Mouse (Mus musculus) forebrain, embryonic 14.5 days (tissue): ENCODE measurements around the gene Sdhaf4. TPM values are rescaled to one million over a fixed set of nuclear protein-coding genes. Genes with fewer than 3 reads are reported as not detected.
"Not testable (repeated sequence)": the region's sequence is repeated elsewhere in the genome, so short reads cannot be mapped to it uniquely, and the experiment has no call there.

Experiments used
- ATAC-seq: fragments of 200-750 bp; cut with Nextera tagmentation; 2 replicates; pipeline ENCODE4 v1.8.0; 2017; ENCODE audit warnings: mild to moderate bottlenecking, moderate library complexity
- DNase-seq: peaks from one replicate; pipeline ENCODE4 v3.0.0-alpha.2; 2015; ENCODE audit warnings: low spot score
- H3K27ac ChIP-seq: fragments of 300-500 bp; sonication (generic); 2 replicates; pipeline ENCODE4 v1.5.1; 2014; ENCODE audit warnings: low read depth, mild to moderate bottlenecking, control low read depth, low read length, moderate library complexity
- H3K27me3 ChIP-seq: fragments of 300-500 bp; sonication (generic); replicated peaks from 2 replicates; pipeline ENCODE4 v1.6.1; 2014; ENCODE audit warnings: low read length, control low read depth, mixed read lengths; ENCODE audit not compliant: control insufficient read depth, insufficient read depth
- H3K36me3 ChIP-seq: fragments of 300-500 bp; sonication (generic); 2 replicates; pipeline ENCODE4 v1.6.1; 2014; ENCODE audit warnings: low read length, control low read depth; ENCODE audit not compliant: control insufficient read depth, insufficient read depth
- H3K4me1 ChIP-seq: fragments of 300-500 bp; sonication (generic); 2 replicates; pipeline ENCODE4 v1.6.1; 2014; ENCODE audit warnings: antibody characterized with exemption, low read length, control low read depth; ENCODE audit not compliant: control insufficient read depth, insufficient read depth
- H3K4me2 ChIP-seq: fragments of 300-500 bp; sonication (generic); 2 replicates; pipeline ENCODE4 v1.6.1; 2014; ENCODE audit warnings: mild to moderate bottlenecking, control low read depth, low read length
- H3K4me3 ChIP-seq: fragments of 300-500 bp; sonication (generic); 2 replicates; pipeline ENCODE4 v1.5.1; 2014; ENCODE audit warnings: low read depth, low read length, control low read depth
- H3K9ac ChIP-seq: fragments of 300-500 bp; sonication (generic); 2 replicates; pipeline ENCODE4 v1.6.1; 2014; ENCODE audit warnings: mild to moderate bottlenecking, low read length, control low read depth, moderate library complexity
- H3K9me3 ChIP-seq: fragments of 300-500 bp; sonication (generic); replicated peaks from 2 replicates; pipeline ENCODE4 v1.6.1; 2016; ENCODE audit warnings: low read length, control low read depth, mixed read lengths; ENCODE audit not compliant: control insufficient read depth
- WGBS: fragments of 180-500 bp; shearing (Covaris S2); extraction: QIAGEN DNeasy Blood & Tissue Kit; methylation state at CpG from one replicate; pipeline ENCODE4 v1.1.7; 2014; 5-methylcytosine and 5-hydroxymethylcytosine counted together
- polyA plus RNA-seq: library from polyadenylated mRNA; unstranded; fragments of >200 nt; fragmentation: Nextera tagmentation; extraction: Ambion mirVana; gene quantifications from 2 replicates; pipeline ENCODE4 v1.2.1, GENCODE M21; 2014

Sdhaf4 gene
- polyA plus RNA-seq, 1 experiment from 2014 or later: 147 TPM

DNA sequence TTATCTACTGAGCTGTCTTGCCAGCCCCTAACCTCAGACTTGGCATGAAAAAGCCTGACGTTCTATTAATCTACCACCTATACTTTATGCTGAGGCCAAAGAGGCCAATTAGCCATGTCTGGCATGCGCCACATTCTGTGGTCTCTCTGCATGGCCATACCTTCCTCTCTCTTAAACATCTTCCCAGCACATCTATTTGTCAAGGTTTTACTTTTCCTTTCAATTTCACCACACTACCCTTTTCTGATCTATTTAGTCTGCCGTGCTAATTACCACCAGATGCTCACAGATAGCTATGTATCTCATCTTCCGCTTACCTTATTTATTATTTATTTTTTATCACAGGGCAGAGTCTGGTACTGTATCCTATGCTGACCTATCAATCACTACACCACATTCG, 6.1 kb downstream of the Sdhaf4 start:
- Histone ChIP-seq H3K36me3 (peaks cover 50% of the 10 kb centered on the region), H3K27me3 (no peaks in the 10 kb centered on the region), H3K4me1 (peaks cover under 1% of the 10 kb centered on the region; the same call in 1 of the 2 replicates), H3K9me3 (no peaks in the 10 kb centered on the region), H3K9ac (no peak overlapping the region), H3K4me2 (no peak overlapping the region), H3K27ac (no peak overlapping the region), H3K4me3 (no peak overlapping the region)
- ATAC-seq: no peak
- WGBS: 94% methylated on average over 5 of the region's 5 CpGs
- no peak for DNase-seq

DNA sequence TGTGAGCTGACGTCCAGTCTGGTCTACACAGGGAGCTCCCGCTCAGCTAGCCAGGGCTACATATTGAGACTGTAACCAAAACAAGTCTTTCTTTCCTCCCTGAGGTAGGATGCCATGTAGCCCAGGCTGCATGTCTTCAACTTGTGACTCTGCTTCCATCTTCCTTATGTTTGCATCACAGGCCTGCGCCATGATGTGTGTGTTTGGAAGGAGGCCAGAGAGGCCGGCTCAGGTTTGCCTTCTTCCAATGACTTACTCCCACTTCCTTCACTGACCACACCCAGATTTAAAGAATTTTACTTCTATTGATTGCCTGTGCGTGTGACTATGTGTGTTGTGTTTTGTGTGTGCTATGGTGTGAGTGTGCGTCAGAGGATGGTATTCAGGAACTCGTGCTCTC, 6.6 kb downstream of the Sdhaf4 start:
- no peak for ATAC-seq
- H3K9me3 ChIP-seq: no peaks in the 10 kb centered on the region
- H3K4me2 ChIP-seq: no peak overlapping the region
- H3K36me3 ChIP-seq: peaks cover 50% of the 10 kb centered on the region
- DNase-seq: no peak
- H3K4me1 ChIP-seq: no peaks in the 10 kb centered on the region
- no peaks in the 10 kb centered on the region for H3K27me3 ChIP-seq
- no peak overlapping the region for H3K27ac ChIP-seq
- H3K4me3 ChIP-seq: no peak overlapping the region
- WGBS: 95% methylated on average over 7 of the region's 7 CpGs
- no peak overlapping the region for H3K9ac ChIP-seq

DNA sequence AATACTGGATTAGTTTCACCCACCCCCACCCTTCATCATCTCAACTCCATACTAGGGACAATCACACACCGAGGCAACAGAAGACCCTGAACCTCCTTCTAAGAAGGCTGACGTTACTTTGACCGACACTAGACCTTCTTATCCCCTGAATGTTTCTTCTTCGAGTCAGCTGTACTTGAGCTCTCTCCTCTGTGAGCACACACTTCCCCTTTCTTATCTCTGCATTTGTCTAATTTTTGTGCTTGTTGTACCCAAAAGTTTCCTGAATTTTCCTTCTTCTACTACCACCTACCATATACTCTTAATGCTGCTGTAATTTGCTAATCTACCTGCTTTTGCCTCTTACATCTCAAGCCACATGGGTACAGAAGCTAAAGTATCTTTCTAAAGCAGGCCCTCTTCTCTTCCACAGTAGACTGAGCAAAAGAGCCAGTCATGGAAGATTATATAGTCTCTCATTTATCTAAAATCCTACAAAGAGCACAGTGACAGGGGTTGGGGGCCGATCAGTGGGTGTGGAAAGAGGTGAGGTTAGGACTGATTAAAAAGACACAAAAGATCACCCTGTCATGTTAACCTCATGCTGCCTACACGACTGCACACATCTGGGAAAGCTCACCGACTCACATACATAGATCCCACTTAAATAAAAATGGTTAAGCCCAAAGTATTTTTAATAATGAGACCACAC, 7.2 kb downstream of the Sdhaf4 start:
- no peak for ATAC-seq
- H3K4me2 ChIP-seq: no peak overlapping the region
- no peaks in the 10 kb centered on the region for H3K27me3 ChIP-seq
- no peak overlapping the region for H3K27ac ChIP-seq
- H3K9ac ChIP-seq: no peak overlapping the region
- H3K4me1 ChIP-seq: no peaks in the 10 kb centered on the region
- WGBS: 92% methylated on average over 7 of the region's 7 CpGs
- H3K9me3 ChIP-seq: no peaks in the 10 kb centered on the region
- H3K36me3 ChIP-seq: peaks cover 50% of the 10 kb centered on the region
- DNase-seq: no peak
- no peak overlapping the region for H3K4me3 ChIP-seq

DNA sequence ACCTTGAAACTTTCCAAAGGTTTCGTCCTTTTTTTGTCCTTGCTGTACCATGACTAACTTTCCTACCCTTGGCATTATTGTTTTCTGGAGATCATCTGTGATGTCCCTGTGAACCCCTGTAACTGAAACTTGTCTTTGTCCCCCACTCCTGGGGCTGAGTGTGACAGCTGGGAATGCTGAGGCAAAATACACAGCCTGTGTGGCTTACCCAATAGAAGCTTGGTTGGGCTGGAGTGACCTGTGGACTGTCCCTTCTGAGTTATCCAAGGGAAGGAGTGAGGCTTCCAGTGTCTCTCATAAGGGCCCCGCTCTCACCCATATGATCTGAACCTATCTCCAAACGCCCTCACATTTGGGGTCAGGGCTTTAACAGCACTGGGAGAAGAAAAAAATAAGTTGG, 8.0 kb downstream of the Sdhaf4 start:
- H3K9ac ChIP-seq: no peak overlapping the region
- peaks cover 45% of the 10 kb centered on the region for H3K36me3 ChIP-seq
- no peak overlapping the region for H3K4me3 ChIP-seq
- no peak overlapping the region for H3K27ac ChIP-seq
- H3K9me3 ChIP-seq: no peaks in the 10 kb centered on the region
- 97% methylated on average over 3 of the region's 3 CpGs for WGBS
- no peaks in the 10 kb centered on the region for H3K4me1 ChIP-seq
- DNase-seq: no peak
- ATAC-seq: no peak
- H3K27me3 ChIP-seq: no peaks in the 10 kb centered on the region
- H3K4me2 ChIP-seq: no peak overlapping the region

DNA sequence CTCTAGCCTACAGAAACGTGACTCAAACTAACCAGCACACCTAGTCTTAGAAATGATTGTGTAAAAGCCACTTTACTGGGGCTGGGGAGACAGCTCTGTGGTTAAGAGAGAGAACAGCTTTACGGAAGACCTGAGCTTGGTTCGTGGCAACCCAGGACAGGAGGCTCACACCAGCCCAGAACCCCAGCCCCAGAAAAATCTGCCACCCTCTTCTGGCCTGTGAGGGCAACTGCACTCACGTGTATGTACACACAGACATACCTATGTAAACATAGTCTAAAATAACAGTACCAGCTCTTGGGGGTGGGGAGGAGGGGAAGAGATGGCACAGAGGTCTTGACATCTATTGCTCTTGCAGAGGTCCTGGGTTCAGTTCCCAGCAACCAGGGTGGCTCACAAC, 10.0 kb downstream of the Sdhaf4 start:
- no peak for ATAC-seq
- no peak overlapping the region for H3K4me2 ChIP-seq
- WGBS: 99% methylated on average over 4 of the region's 4 CpGs

DNA sequence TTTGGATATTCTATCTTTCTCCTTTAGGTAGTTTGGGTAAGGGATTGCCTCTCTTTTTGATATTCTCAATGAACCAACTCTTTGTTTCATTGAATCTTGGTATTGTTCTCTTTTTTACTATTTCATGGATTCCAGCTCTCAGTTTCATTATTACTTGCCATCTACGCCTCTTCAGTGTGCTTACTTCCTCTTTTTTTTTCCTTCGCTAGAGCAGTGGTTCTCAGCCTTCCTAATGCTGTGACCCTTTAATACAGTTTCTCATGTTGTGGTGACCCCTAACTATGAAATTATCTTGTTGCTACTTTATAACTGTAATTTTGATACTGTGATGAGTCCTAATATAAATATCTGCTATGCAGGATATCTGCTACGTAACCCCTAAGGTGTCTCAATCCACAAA, 22.3 kb downstream of the Sdhaf4 start:
- no peaks in the 10 kb centered on the region for H3K9me3 ChIP-seq
- H3K4me3 ChIP-seq: no peak overlapping the region
- no peak for ATAC-seq
- no peak overlapping the region for H3K9ac ChIP-seq
- DNase-seq: no peak
- H3K27ac ChIP-seq: no peak overlapping the region
- no peaks in the 10 kb centered on the region for H3K27me3 ChIP-seq
- no peak overlapping the region for H3K4me2 ChIP-seq
- no peaks in the 10 kb centered on the region for H3K36me3 ChIP-seq
- no peaks in the 10 kb centered on the region for H3K4me1 ChIP-seq
- 84% methylated on average over 3 of the region's 3 CpGs for WGBS

More for the DNA sequence above, 10.0 kb downstream of the Sdhaf4 start:
- DNase-seq: no peak
- Histone ChIP-seq H3K36me3 (peaks cover 30% of the 10 kb centered on the region), H3K27ac (no peak overlapping the region), H3K4me3 (no peak overlapping the region), H3K9ac (no peak overlapping the region), H3K4me1 (no peaks in the 10 kb centered on the region), H3K9me3 (no peaks in the 10 kb centered on the region), H3K27me3 (no peaks in the 10 kb centered on the region)

DNA sequence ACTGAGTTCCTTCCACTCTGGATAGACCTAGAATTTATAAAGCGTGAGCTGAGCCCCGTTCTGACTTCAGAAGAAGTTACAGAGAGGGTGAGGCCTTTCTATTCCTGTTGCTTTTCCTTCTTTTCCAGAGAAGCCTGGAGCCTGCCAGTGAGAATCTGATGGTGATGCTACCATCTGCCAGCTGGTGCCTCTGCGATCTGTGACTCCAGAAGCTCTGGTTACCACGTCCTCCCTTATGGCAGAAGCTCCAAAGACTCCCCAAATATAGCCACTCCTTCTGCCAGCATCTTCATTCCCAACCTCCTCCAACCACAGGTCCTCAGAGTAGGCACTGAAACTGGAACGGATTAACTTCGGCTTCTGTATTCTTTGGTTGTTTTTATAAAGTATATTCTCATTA, 27.2 kb downstream of the Sdhaf4 start:
- H3K9ac ChIP-seq: no peak overlapping the region
- H3K27ac ChIP-seq: no peak overlapping the region
- no peaks in the 10 kb centered on the region for H3K4me1 ChIP-seq
- H3K9me3 ChIP-seq: no peaks in the 10 kb centered on the region
- WGBS: 75% methylated on average over 6 of the region's 6 CpGs
- ATAC-seq (no peak), DNase-seq (no peak)
- H3K4me3 ChIP-seq: no peak overlapping the region
- no peak overlapping the region for H3K4me2 ChIP-seq
- no peaks in the 10 kb centered on the region for H3K27me3 ChIP-seq
- H3K36me3 ChIP-seq: no peaks in the 10 kb centered on the region

DNA sequence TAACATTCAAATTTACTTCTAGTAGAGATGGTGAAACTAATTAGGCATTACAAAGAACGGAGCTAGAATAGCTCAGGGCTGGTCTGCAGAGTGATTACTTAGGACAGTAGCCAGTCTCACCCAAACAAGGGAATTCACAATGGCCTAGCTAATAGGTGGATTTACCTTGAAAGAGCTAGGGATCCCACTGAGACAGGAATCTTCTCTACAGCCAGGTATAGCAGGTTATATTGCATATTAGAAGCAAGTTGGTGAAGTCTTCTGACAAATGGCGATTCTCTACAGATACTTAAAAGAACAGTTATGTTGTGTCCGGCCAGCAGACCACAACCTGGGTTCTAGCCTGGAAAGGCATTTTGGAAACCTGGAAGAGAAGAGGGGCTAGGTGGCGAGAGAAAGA, 34.3 kb downstream of the Sdhaf4 start:
- H3K4me3 ChIP-seq, H3K9ac ChIP-seq, H3K9me3 ChIP-seq, H3K27ac ChIP-seq, DNase-seq, H3K4me2 ChIP-seq, H3K27me3 ChIP-seq, H3K36me3 ChIP-seq, ATAC-seq, H3K4me1 ChIP-seq: not testable (repeated sequence)
- WGBS: 86% methylated on average over 3 of the region's 4 CpGs

DNA sequence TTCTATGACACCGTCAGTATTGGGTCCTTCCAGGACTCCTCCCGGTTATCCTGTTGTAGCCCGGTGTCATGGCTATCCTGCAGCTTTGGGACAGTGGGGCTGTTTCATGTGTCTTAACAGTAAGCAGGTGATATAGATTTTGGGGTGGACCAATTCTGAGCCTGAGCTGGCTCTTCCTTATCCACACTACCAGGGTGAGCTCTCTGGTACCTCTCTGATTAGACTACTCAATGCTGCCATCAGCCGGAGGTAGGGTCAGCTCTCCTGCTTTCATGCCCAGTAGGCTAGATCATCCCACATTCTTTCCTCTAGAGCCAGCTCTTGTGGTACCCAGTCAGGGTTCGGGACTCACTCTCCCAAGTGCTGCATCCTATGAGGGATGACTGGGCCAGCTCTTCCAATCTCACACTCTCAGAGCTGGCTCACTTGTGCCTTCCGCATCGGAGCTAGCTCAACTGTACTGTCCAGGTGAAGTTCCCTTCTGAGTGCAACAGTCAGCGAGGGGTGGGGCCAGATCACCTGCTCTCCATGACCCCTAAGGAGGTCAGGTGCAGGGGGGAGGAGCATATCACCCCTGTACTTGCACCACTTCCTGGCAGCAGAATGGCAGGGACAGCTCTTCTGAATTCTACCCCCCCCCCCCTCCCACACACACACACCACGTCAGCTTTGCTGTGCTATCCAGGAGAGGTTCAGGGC, 37.3 kb downstream of the Sdhaf4 start:
- Histone ChIP-seq H3K36me3 (no peaks in the 10 kb centered on the region), H3K4me2 (no peak overlapping the region), H3K27me3 (no peaks in the 10 kb centered on the region), H3K9me3 (no peaks in the 10 kb centered on the region), H3K4me1 (no peaks in the 10 kb centered on the region), H3K4me3 (no peak overlapping the region), H3K9ac (no peak overlapping the region), H3K27ac (no peak overlapping the region)
- ATAC-seq (no peak), DNase-seq (no peak)
- 88% methylated on average over 9 of the region's 9 CpGs for WGBS
